Mouse (Mus musculus): ENCODE results near the gene Vmn2r59. TPM values are rescaled to one million over a fixed set of nuclear protein-coding genes. Genes with fewer than 3 reads are reported as not detected.
"Not testable (repeated sequence)": the region's sequence is repeated elsewhere in the genome, so short reads cannot be mapped to it uniquely, and the experiment has no call there.

The Vmn2r59 gene
- polyA plus RNA-seq (2015; fragmentation: Nextera tagmentation; extraction: Ambion mirVana): not detected in 2 replicates

DNA sequence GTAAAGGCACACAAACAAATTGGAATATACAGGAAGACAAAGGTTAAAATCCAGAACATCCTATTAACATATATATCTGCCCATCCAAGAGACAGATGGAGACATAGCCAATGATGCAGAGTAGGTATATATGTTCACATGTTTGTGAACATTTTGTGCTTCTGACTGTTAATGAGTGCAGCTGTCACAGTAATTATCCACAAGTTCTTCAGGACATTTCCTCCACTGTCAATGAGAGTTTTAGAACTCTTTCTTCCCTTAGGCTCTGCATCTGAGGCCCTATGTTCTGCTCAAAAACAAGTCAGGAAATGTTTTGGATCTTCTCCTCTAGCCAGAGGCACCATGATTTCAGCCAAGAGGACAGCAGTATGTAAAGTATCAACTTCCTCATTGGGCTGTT, at the start of gene Vmn2r59:
Vmn2r59 (minus strand) TSS at position 101 of the 400 bp plus-strand sequence.
- H3K4me3 ChIP-seq: no peak within 1 kb of the TSS
- H3K9ac ChIP-seq: no peak within 1 kb of the TSS
- no peak within 1 kb of the TSS for H3K27ac ChIP-seq
- no peaks in the 10 kb centered on the region for H3K9me3 ChIP-seq
- no peaks in the 10 kb centered on the region for H3K36me3 ChIP-seq
- no peaks in the 10 kb centered on the region for H3K27me3 ChIP-seq
- H3K4me1 ChIP-seq: no peaks in the 10 kb centered on the region
- ATAC-seq (ENCODE audit: insufficient number of reproducible peaks, low FRiP score, low TSS enrichment, low read depth): no peak
- no peak within 1 kb of the TSS for H3K4me2 ChIP-seq

DNA sequence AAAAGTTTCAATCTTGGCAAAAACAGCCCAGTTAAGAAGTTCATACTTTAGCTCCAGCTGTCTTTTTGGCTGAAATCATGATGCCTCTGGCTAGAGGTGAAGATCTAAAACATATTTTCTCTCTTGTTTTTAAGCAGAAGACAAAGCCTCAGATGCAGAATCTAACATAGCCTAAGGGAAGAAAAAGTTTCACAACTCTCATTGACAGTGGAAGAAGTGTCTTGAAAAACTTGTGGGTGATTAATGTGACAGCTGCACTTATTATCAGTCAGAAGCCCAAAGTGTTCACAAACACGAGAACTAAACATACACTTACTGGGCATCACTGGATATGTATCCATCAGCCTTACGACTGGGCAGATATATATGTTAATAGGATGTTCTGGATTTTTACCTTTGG, 48.6 kb upstream of the Vmn2r59 start, which contains the start of gene Vmn2r60:
Vmn2r60 (plus strand) TSS at position 301 of the 400 bp plus-strand sequence.
- Histone ChIP-seq H3K27ac (no peak within 1 kb of the TSS), H3K4me1 (no peaks in the 10 kb centered on the region), H3K9ac (no peak within 1 kb of the TSS), H3K27me3 (no peaks in the 10 kb centered on the region), H3K9me3 (no peaks in the 10 kb centered on the region), H3K4me2 (no peak within 1 kb of the TSS), H3K4me3 (no peak within 1 kb of the TSS), H3K36me3 (no peaks in the 10 kb centered on the region)
- WGBS: 66% methylated on average over 2 of the region's 2 CpGs
- ATAC-seq (ENCODE audit: insufficient number of reproducible peaks, low FRiP score, low TSS enrichment, low read depth): no peak

DNA sequence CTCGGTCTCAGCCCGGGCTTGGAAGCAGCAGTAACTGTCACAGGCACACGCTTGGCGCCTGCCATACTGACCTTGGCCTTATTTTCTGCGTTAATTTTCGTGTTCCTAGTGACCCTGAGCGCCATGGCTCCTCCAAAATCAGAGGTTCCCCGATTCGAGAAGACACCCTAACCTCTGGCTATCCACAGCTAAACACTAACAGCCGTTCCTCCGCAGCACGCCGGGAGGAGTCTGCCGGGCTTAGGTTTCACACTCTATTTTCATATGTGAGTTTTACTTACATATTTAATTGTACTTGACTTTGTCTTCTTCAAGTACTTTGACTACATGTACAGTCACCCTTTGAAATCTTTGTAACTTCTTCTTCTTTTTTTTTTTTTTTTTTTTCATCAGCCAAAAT, 48.2 kb upstream of the Vmn2r59 start:
- H3K27ac ChIP-seq; H3K4me3 ChIP-seq; H3K9ac ChIP-seq; H3K27me3 ChIP-seq; H3K9me3 ChIP-seq; ATAC-seq (ENCODE audit: insufficient number of reproducible peaks, low FRiP score, low TSS enrichment, low read depth); H3K36me3 ChIP-seq; H3K4me1 ChIP-seq; H3K4me2 ChIP-seq: not testable (repeated sequence)
- WGBS: 85% methylated on average over 14 of the region's 14 CpGs

Other genes starting within 250 kb of the Vmn2r59 start
- not detected in 2 replicates for gene Vmn2r58, start 186.3 kb downstream of the Vmn2r59 start, polyA plus RNA-seq (2015; fragmentation: Nextera tagmentation; extraction: Ambion mirVana)
- gene Vmn2r60, start 48.7 kb upstream of the Vmn2r59 start, polyA plus RNA-seq (2015; fragmentation: Nextera tagmentation; extraction: Ambion mirVana): not detected in 2 replicates
- gene Vmn2r61, start 201.0 kb upstream of the Vmn2r59 start, polyA plus RNA-seq (2015; fragmentation: Nextera tagmentation; extraction: Ambion mirVana): not detected in 2 replicates

Data from limb, embryonic 15.5 days (tissue).